Mouse (Mus musculus): ENCODE measurements around the gene Mcub. TPM values are rescaled to one million over a fixed set of nuclear protein-coding genes. Genes with fewer than 3 reads are reported as not detected.
A peak's percentile ranks its signal among the peaks of the same experiment; 100 is the strongest.

The Mcub gene
- total and polyA plus RNA-seq, 3 experiments = 2.9 to 3.8 (median 3.7) TPM

DNA sequence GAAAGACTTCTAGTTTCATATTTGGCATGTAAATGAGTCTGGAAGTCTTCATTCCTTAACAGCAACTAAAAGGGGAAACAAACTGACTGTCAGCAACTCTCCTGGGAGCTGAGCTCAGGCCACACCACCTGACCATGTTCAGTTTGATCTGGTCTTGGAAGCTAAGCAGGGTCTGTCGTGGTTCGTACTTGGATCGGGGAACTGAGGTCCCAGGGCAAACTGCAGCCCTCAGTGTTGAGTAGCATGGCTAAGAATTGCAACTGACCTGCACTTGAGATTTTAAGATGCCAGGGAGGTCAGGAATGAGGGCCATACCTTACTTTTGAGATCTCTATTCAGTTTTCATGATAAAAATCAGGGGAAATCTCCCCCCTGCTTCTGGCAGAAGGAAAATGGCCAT, 44.1 kb downstream of the Mcub start:
- Histone ChIP-seq H3K9ac (ENCODE audit: insufficient read depth, low read depth) (no peak overlapping the region), H3K27ac (ENCODE audit: insufficient read depth, low read depth) (no peak overlapping the region), H3K4me2 (ENCODE audit: insufficient read depth, low read depth, poor library complexity, severe bottlenecking) (no peak overlapping the region), H3K9me3 (replicated peaks; ENCODE audit: low read length) (no peaks in the 10 kb centered on the region), H3K36me3 (replicated peaks in 1 of 2; ENCODE audit: control insufficient read depth in 1 of 2, insufficient read depth in 1 of 2, low read length in 1 of 2) (no peaks in the 10 kb centered on the region), H3K79me2 (replicated peaks; ENCODE audit: control insufficient read depth, extremely low read depth, insufficient read depth, poor library complexity, severe bottlenecking) (no peaks in the 10 kb centered on the region), H3K27me3 (replicated peaks) (no peaks in the 10 kb centered on the region), H3K4me1 (ENCODE audit: control insufficient read depth in 1 of 2, insufficient read depth in 2 of 2) (peaks cover 3 to 16% of the 10 kb centered on the region in 2 experiments), H3K4me3 (replicated peaks in 1 of 3; ENCODE audit: low read depth in 2 of 3, low read length in 2 of 3, poor library complexity in 1 of 3) (no peak overlapping the region)
- TF ChIP-seq HCFC1 (IDR thresholded peaks at IDR 0.05; ENCODE audit: low read depth, low read length) (no peak), RCOR1 (conservative IDR thresholded peaks at IDR 0.05; ENCODE audit: low read depth, low read length) (no peak), IRF4 (IDR thresholded peaks at IDR 0.05; ENCODE audit: low read depth, low read length) (no peak), TBP (conservative IDR thresholded peaks at IDR 0.05; ENCODE audit: low read depth, low read length) (no peak), MEF2A (IDR thresholded peaks at IDR 0.05; ENCODE audit: borderline replicate concordance, low read depth, low read length) (0 out of 2 replicates have a peak, but pooled peaks have one; percentile 19), SMC3 (IDR thresholded peaks at IDR 0.05; ENCODE audit: low read depth, low read length) (no peak), UBTF (IDR thresholded peaks at IDR 0.05; ENCODE audit: low read depth, low read length) (no peak), MAFK (IDR thresholded peaks at IDR 0.05; ENCODE audit: insufficient replicate concordance, low read length) (0 out of 2 replicates have a peak, but pooled peaks have one; percentile 24), GABPA (IDR thresholded peaks at IDR 0.05; ENCODE audit: insufficient replicate concordance, low read depth, low read length) (no peak), ZC3H11A (IDR thresholded peaks at IDR 0.05; ENCODE audit: low read depth, low read length) (no peak), E2F4 (IDR thresholded peaks at IDR 0.05; ENCODE audit: insufficient replicate concordance, low read depth, low read length) (no peak), POLR2AphosphoS2 (IDR thresholded peaks at IDR 0.05; ENCODE audit: low read depth, low read length) (no peak), MAZ (IDR thresholded peaks at IDR 0.05; ENCODE audit: low read depth, low read length) (no peak), USF1 (IDR thresholded peaks at IDR 0.05; ENCODE audit: low read depth, low read length) (no peak), MAX (IDR thresholded peaks at IDR 0.05; ENCODE audit: low read length) (no peak), POLR2A (IDR thresholded peaks at IDR 0.05; ENCODE audit: low read depth, low read length) (no peak), BHLHE40 (IDR thresholded peaks at IDR 0.05; ENCODE audit: low read depth, low read length) (peak; percentile 8; the same call in 1 of the 2 replicates), MXI1 (IDR thresholded peaks at IDR 0.05; ENCODE audit: low read depth, low read length) (no peak), USF2 (conservative IDR thresholded peaks at IDR 0.05; ENCODE audit: low read depth, low read length) (no peak), EP300 (IDR thresholded peaks at IDR 0.05; ENCODE audit: low read length) (peak; percentile 42; the same call in 1 of the 2 replicates), NRF1 (IDR thresholded peaks at IDR 0.05; ENCODE audit: low read depth, low read length) (no peak), ETS1 (conservative IDR thresholded peaks at IDR 0.05; ENCODE audit: low read depth, low read length) (no peak), JUND (conservative IDR thresholded peaks at IDR 0.05; ENCODE audit: low read depth, low read length) (no peak), CHD2 (IDR thresholded peaks at IDR 0.05; ENCODE audit: low read length) (no peak)
- no peak for DNase-seq (ENCODE audit: extremely low read depth)
- in situ Hi-C loops (cut with MboI; ENCODE audit: low pct_ligation_motif_present, low pct_unique_long_range_greater_than_20kb, low sequenced_read_pairs) = no loop called here
- dilution Hi-C loops (cut with MboI; ENCODE audit: extremely low pct_ligation_motif_present, extremely low pct_unique_long_range_greater_than_20kb, low sequenced_read_pairs) = no loop called here
